Mouse (Mus musculus): Measurements from ENCODE around the gene Parp3.

GRCm38 (mm10) chr9:106501846-106502245 is 25.1 kb upstream of the Parp3 start:
- TF ChIP-seq FLI1 (IDR thresholded peaks at IDR 0.05; ENCODE audit: low read length) (no peak), GATA1 (IDR thresholded peaks at IDR 0.05; ENCODE audit: borderline replicate concordance, low read length) (no peak)
